Comparison of ENCODE assay signal across 28 mouse cellular contexts in the genomic region with DNA sequence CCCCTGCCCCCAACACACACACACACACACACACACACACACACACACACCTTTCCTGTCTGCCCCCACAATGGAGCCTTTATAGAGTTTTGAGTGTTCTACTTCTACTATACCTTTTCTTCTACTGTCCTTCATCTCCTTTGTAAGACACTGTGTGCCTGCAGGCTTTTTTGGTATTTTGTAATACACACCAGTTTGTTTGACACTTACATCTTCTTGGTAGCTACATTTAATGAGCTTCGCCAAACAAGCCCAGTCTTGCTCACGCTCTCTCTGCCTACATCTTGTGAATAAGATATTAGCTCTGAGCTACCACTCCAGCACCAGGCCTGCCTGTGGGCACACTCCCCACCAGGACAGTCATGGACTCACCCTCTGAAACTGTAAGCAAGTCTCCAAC. TPM values are rescaled to one million over a fixed set of nuclear protein-coding genes. Genes with fewer than 3 reads are reported as not detected.
"Had no signal": no experiment of that assay in that cellular context is flagged by ENCODE, and none has a peak within 500 bp of the region (broad histone marks: within the 10 kb centered on the region; RNA-seq: fewer than 3 reads in every experiment).

No protein-coding gene starts in this region.

- H3K4me2 ChIP-seq: embryonic facial prominence, embryonic 12.5 days; embryonic facial prominence, embryonic 13.5 days; embryonic facial prominence, embryonic 15.5 days; forebrain, embryonic 12.5 days; forebrain, embryonic 13.5 days; forebrain, embryonic 15.5 days had no signal

- H3K9ac ChIP-seq: embryonic facial prominence, embryonic 12.5 days; embryonic facial prominence, embryonic 13.5 days; embryonic facial prominence, embryonic 15.5 days; forebrain, embryonic 12.5 days; forebrain, embryonic 13.5 days; forebrain, embryonic 15.5 days; forebrain, postnatal 0 days had no signal

- H3K27ac ChIP-seq: embryonic facial prominence, embryonic 10.5 days; embryonic facial prominence, embryonic 12.5 days; embryonic facial prominence, embryonic 13.5 days; embryonic facial prominence, embryonic 15.5 days; forebrain, embryonic 10.5 days; forebrain, embryonic 12.5 days; forebrain, embryonic 13.5 days; forebrain, embryonic 15.5 days; gastrocnemius, adult 2 months; heart, adult 2 months had no signal

- H3K4me1 ChIP-seq: embryonic facial prominence, embryonic 12.5 days; embryonic facial prominence, embryonic 15.5 days; forebrain, embryonic 10.5 days had no signal

- H3K4me3 ChIP-seq: embryonic facial prominence, embryonic 10.5 days; embryonic facial prominence, embryonic 12.5 days; embryonic facial prominence, embryonic 13.5 days; embryonic facial prominence, embryonic 15.5 days; erythroblast, embryonic 14.5 days; forebrain, embryonic 10.5 days; forebrain, embryonic 12.5 days; forebrain, embryonic 13.5 days; forebrain, embryonic 15.5 days; gastrocnemius, adult 2 months; heart, adult 2 months had no signal

- H3K27me3 ChIP-seq: embryonic facial prominence, embryonic 12.5 days; embryonic facial prominence, embryonic 13.5 days; embryonic facial prominence, embryonic 15.5 days; forebrain, embryonic 12.5 days; forebrain, embryonic 13.5 days; forebrain, embryonic 15.5 days had no signal

- ATAC-seq: forebrain, embryonic 13.5 days; forebrain, embryonic 14.5 days; forebrain, embryonic 15.5 days; forebrain, embryonic 16.5 days; forebrain, postnatal 0 days had no signal

- DNase-seq: cerebellum, adult 8-10 months; cerebellum, adult 9-10 months; cerebellum, adult 9-11 months; cerebellum, postnatal 10 days; cerebellum, postnatal 14 days; cerebellum, postnatal 25 days; cerebellum, postnatal 36 days; embryo, embryonic 11 days; forebrain, postnatal 0 days; gastrocnemius, adult 2 months; gastrocnemius, postnatal 10 days; gastrocnemius, postnatal 14 days; gastrocnemius, postnatal 25 days; gastrocnemius, postnatal 36 days; heart, adult 11 months; heart, adult 18-20 months; heart, adult 2 months had no signal

RNA-seq across cellular contexts. Expression of gene Zfp382, which starts 43.0 kb away (rescaled TPM):
- polyA plus RNA-seq: erythroblast, embryonic 14.5 days had no signal
